ENCODE assay signal across 10 mouse cellular contexts in genomic region chr4:152343296-152343695, GRCm38 (mm10). TPM values are rescaled to one million over a fixed set of nuclear protein-coding genes. Genes with fewer than 3 reads are reported as not detected.
DNase-seq lines count a peak whose midpoint lies in the region; ATAC-seq and TF ChIP-seq lines count a peak whose summit lies in the region.
"Had no signal": no experiment of that assay in that cellular context is flagged by ENCODE, and none has a peak within 500 bp of the region (broad histone marks: within the 10 kb centered on the region; RNA-seq: fewer than 3 reads in every experiment).

No protein-coding gene starts in this region.

- intact Hi-C loops in gastrocnemius, postnatal 14 days (cut with DNase I; ENCODE audit: low total_unique reads): loop anchor here (5.0 kb wide), 2 partner anchors 94 to 149 kb away; no protein-coding TSS in a partner anchor

- no peaks in the 10 kb centered on the region; the same call in 1 of the 2 replicates for H3K4me1 ChIP-seq in intestine, postnatal 0 days (replicated peaks; ENCODE audit: control insufficient read depth, insufficient read depth, low read length)
- peaks cover 36% of the 10 kb centered on the region for H3K4me1 ChIP-seq in intestine, embryonic 16.5 days (ENCODE audit: control insufficient read depth, insufficient read depth, low read length)
- H3K4me1 ChIP-seq in limb, embryonic 10.5 days: peaks cover 31% of the 10 kb centered on the region

- no peaks in the 10 kb centered on the region for H3K36me3 ChIP-seq in intestine, postnatal 0 days (ENCODE audit: control insufficient read depth, insufficient read depth)
- H3K36me3 ChIP-seq in intestine, embryonic 16.5 days (ENCODE audit: control insufficient read depth, insufficient read depth, low read length): no peaks in the 10 kb centered on the region
- no peaks in the 10 kb centered on the region for H3K36me3 ChIP-seq in limb, embryonic 10.5 days
- H3K36me3 ChIP-seq: embryonic facial prominence, embryonic 13.5 days; limb, embryonic 12.5 days had no signal

- WGBS in intestine, postnatal 0 days: 7% methylated on average over 5 of the region's 5 CpGs
- WGBS in intestine, embryonic 16.5 days: 9% methylated on average over 5 of the region's 5 CpGs
- 11% methylated on average over 5 of the region's 5 CpGs for WGBS in limb, embryonic 10.5 days

- peak; percentile 41 to 49 for DNase-seq in B cell, adult 2 months
- DNase-seq in NIH3T3 (ENCODE audit: low read depth): peak; percentile 62
- DNase-seq in limb, embryonic 10.5 days (ENCODE audit: low spot score): peak; percentile 59
- no peak for DNase-seq in gastrocnemius, postnatal 25 days
- no peak for DNase-seq in gastrocnemius, postnatal 14 days
- no peak for DNase-seq in thymus, adult 18-20 months

- peak; percentile 77 for TF ChIP-seq CTCF in intestine, postnatal 0 days (IDR thresholded peaks at IDR 0.05; ENCODE audit: low read depth)

- no peak for ATAC-seq in intestine, postnatal 0 days
- ATAC-seq in intestine, embryonic 16.5 days: no peak

- H3K4me2 ChIP-seq in intestine, postnatal 0 days (replicated peaks; ENCODE audit: low read depth): no peak overlapping the region
- H3K4me2 ChIP-seq in intestine, embryonic 16.5 days (ENCODE audit: low read depth, low read length): no peak overlapping the region
- H3K4me2 ChIP-seq: embryonic facial prominence, embryonic 13.5 days; limb, embryonic 12.5 days had no signal

- no peak overlapping the region for H3K27ac ChIP-seq in intestine, postnatal 0 days (ENCODE audit: low read depth, low read length)
- H3K27ac ChIP-seq in intestine, embryonic 16.5 days (ENCODE audit: low read length): no peak overlapping the region
- H3K27ac ChIP-seq in limb, embryonic 10.5 days: no peak overlapping the region
- H3K27ac ChIP-seq: embryonic facial prominence, embryonic 13.5 days; limb, embryonic 12.5 days had no signal

- no peak overlapping the region for H3K9ac ChIP-seq in intestine, postnatal 0 days (ENCODE audit: low read depth, low read length)
- H3K9ac ChIP-seq in intestine, embryonic 16.5 days (ENCODE audit: low read depth, low read length): no peak overlapping the region
- H3K9ac ChIP-seq: embryonic facial prominence, embryonic 13.5 days; limb, embryonic 12.5 days had no signal

- H3K9me3 ChIP-seq in intestine, postnatal 0 days (ENCODE audit: control insufficient read depth): no peaks in the 10 kb centered on the region
- no peaks in the 10 kb centered on the region for H3K9me3 ChIP-seq in intestine, embryonic 16.5 days (ENCODE audit: control insufficient read depth, low read length)
- no peaks in the 10 kb centered on the region for H3K9me3 ChIP-seq in limb, embryonic 10.5 days (replicated peaks)
- H3K9me3 ChIP-seq: embryonic facial prominence, embryonic 13.5 days; limb, embryonic 12.5 days had no signal

- H3K27me3 ChIP-seq in intestine, postnatal 0 days (replicated peaks; ENCODE audit: control insufficient read depth, insufficient read depth, low read length): peaks cover 35% of the 10 kb centered on the region
- H3K27me3 ChIP-seq in intestine, embryonic 16.5 days (replicated peaks; ENCODE audit: control insufficient read depth, insufficient read depth, low read length): peaks cover 32% of the 10 kb centered on the region
- peaks cover 86% of the 10 kb centered on the region for H3K27me3 ChIP-seq in limb, embryonic 10.5 days (ENCODE audit: low read depth, poor library complexity, severe bottlenecking)

- H3K4me3 ChIP-seq in intestine, postnatal 0 days (ENCODE audit: low read depth, low read length): no peak overlapping the region
- no peak overlapping the region for H3K4me3 ChIP-seq in intestine, embryonic 16.5 days (ENCODE audit: low read length)
- no peak overlapping the region for H3K4me3 ChIP-seq in limb, embryonic 10.5 days
- H3K4me3 ChIP-seq: embryonic facial prominence, embryonic 13.5 days; limb, embryonic 12.5 days had no signal

RNA-seq across cellular contexts. Expression of gene Chd5, which starts 4.8 kb away (rescaled TPM):
- polyA plus RNA-seq in intestine, postnatal 0 days (2015; fragmentation: Nextera tagmentation; extraction: Ambion mirVana): 1.4 and 1.5 TPM in 2 replicates
- 1.5 and 1.9 TPM in 2 replicates for polyA plus RNA-seq in intestine, embryonic 16.5 days (2015; fragmentation: Nextera tagmentation; extraction: Ambion mirVana)
- polyA plus RNA-seq in limb, embryonic 10.5 days (2016; fragmentation: Nextera tagmentation; extraction: Ambion mirVana): 0.01 and 0.03 TPM in 2 replicates
- under 1 TPM; 0.03 to 0.08 TPM for total RNA-seq in gastrocnemius, postnatal 25 days (2021)
- total RNA-seq in gastrocnemius, postnatal 14 days (2021): under 1 TPM; 0.11 to 0.45 TPM

RNA-seq across cellular contexts. Expression of gene Rpl22, which starts 17.8 kb away (rescaled TPM):
- 281 and 296 TPM in 2 replicates for polyA plus RNA-seq in intestine, postnatal 0 days (2015; fragmentation: Nextera tagmentation; extraction: Ambion mirVana)
- polyA plus RNA-seq in intestine, embryonic 16.5 days (2015; fragmentation: Nextera tagmentation; extraction: Ambion mirVana): 281 and 323 TPM in 2 replicates
- 352 and 417 TPM in 2 replicates for polyA plus RNA-seq in limb, embryonic 10.5 days (2016; fragmentation: Nextera tagmentation; extraction: Ambion mirVana)
- total RNA-seq in gastrocnemius, postnatal 25 days (2021): 100 to 1,000 TPM; 194 to 222 TPM
- total RNA-seq in gastrocnemius, postnatal 14 days (2021): 100 to 1,000 TPM; 233 to 251 TPM

RNA-seq across cellular contexts. Expression of gene Rnf207, which starts 24.5 kb away (rescaled TPM):
- polyA plus RNA-seq in intestine, postnatal 0 days (2015; fragmentation: Nextera tagmentation; extraction: Ambion mirVana): 0.69 and 0.70 TPM in 2 replicates
- polyA plus RNA-seq in intestine, embryonic 16.5 days (2015; fragmentation: Nextera tagmentation; extraction: Ambion mirVana): 1.5 and 1.8 TPM in 2 replicates
- 0.70 and 1.1 TPM in 2 replicates for polyA plus RNA-seq in limb, embryonic 10.5 days (2016; fragmentation: Nextera tagmentation; extraction: Ambion mirVana)
- total RNA-seq in gastrocnemius, postnatal 25 days (2021): not detected
- not detected for total RNA-seq in gastrocnemius, postnatal 14 days (2021)

RNA-seq across cellular contexts. Expression of gene Icmt, which starts 46.3 kb away (rescaled TPM):
- polyA plus RNA-seq in intestine, postnatal 0 days (2015; fragmentation: Nextera tagmentation; extraction: Ambion mirVana): 12.6 and 12.9 TPM in 2 replicates
- polyA plus RNA-seq in intestine, embryonic 16.5 days (2015; fragmentation: Nextera tagmentation; extraction: Ambion mirVana): 13.7 and 15.4 TPM in 2 replicates
- 31.4 and 33.9 TPM in 2 replicates for polyA plus RNA-seq in limb, embryonic 10.5 days (2016; fragmentation: Nextera tagmentation; extraction: Ambion mirVana)
- 10 to 100 TPM; 16.5 to 16.8 TPM for total RNA-seq in gastrocnemius, postnatal 25 days (2021)
- total RNA-seq in gastrocnemius, postnatal 14 days (2021): 10 to 100 TPM; 16.0 to 19.0 TPM

RNA-seq across cellular contexts. Expression of gene Hes3, which starts 51.8 kb away (rescaled TPM):
- not detected in 2 replicates for polyA plus RNA-seq in intestine, postnatal 0 days (2015; fragmentation: Nextera tagmentation; extraction: Ambion mirVana)
- polyA plus RNA-seq in intestine, embryonic 16.5 days (2015; fragmentation: Nextera tagmentation; extraction: Ambion mirVana): not detected in 2 replicates
- not detected in 2 replicates for polyA plus RNA-seq in limb, embryonic 10.5 days (2016; fragmentation: Nextera tagmentation; extraction: Ambion mirVana)
- not detected for total RNA-seq in gastrocnemius, postnatal 25 days (2021)
- total RNA-seq in gastrocnemius, postnatal 14 days (2021): not detected
- polyA plus RNA-seq: embryonic facial prominence, embryonic 13.5 days; limb, embryonic 12.5 days had no signal

Comparison
In these comparisons a context has a peak if more than half of its experiments do, and no peak if none do; other contexts are left out.
1. DNase-seq: peak in B cell, adult 2 months (2 of 2), NIH3T3 (single experiment) and limb, embryonic 10.5 days (single experiment); none in gastrocnemius, postnatal 25 days (single experiment), gastrocnemius, postnatal 14 days (single experiment) and thymus, adult 18-20 months (0 of 2).